In genomic region chr11:97744718-97745330, GRCm38 (mm10) we compare ENCODE assay signal across 7 mouse cellular contexts. TPM values are rescaled to one million over a fixed set of nuclear protein-coding genes. Genes with fewer than 3 reads are reported as not detected.
DNase-seq lines count a peak whose midpoint lies in the region; ATAC-seq lines count a peak whose summit lies in the region.

No protein-coding gene starts in this region.

- peak; percentile 96 for ATAC-seq in intestine, embryonic 16.5 days
- ATAC-seq in midbrain, embryonic 11.5 days (ENCODE audit: low FRiP score), result peak; percentile 97

- peak; percentile 99 for DNase-seq in adrenal gland, adult 8-10 months
- DNase-seq in embryo, embryonic 9.5 days (ENCODE audit: extremely low spot score), result peak; percentile 100
- peak; percentile 96 to 98 for DNase-seq in gastrocnemius, postnatal 4 days (ENCODE audit: low spot score in 2 of 2)
- peak; percentile 97 to 98 for DNase-seq in left cerebral cortex, postnatal 36 days (ENCODE audit: low spot score in 2 of 2)
- peak; percentile 100 for DNase-seq in midbrain, embryonic 11.5 days (ENCODE audit: low spot score, missing footprints)
- peak; percentile 99 for DNase-seq in skeletal muscle tissue, adult 2 months (ENCODE audit: low read depth, low spot score)

- H3K4me2 ChIP-seq in intestine, embryonic 16.5 days (ENCODE audit: low read depth, low read length), result peak overlapping the region; percentile 91
- H3K4me2 ChIP-seq in midbrain, embryonic 11.5 days, result peak overlapping the region; percentile 82

- intact Hi-C loops in left cerebral cortex, postnatal 36 days (cut with DNase I), result loop anchor here (5.0 kb wide), 1 partner anchor 43 kb away; the partner anchor contains the start of genes Pcgf2 and Psmb3

- no peaks in the 10 kb centered on the region for H3K27me3 ChIP-seq in intestine, embryonic 16.5 days (replicated peaks; ENCODE audit: control insufficient read depth, insufficient read depth, low read length)
- no peaks in the 10 kb centered on the region for H3K27me3 ChIP-seq in midbrain, embryonic 11.5 days (ENCODE audit: control insufficient read depth, insufficient read depth, low read length)

- H3K4me3 ChIP-seq in intestine, embryonic 16.5 days (ENCODE audit: low read length), result peak overlapping the region; percentile 84
- peak overlapping the region; percentile 62 for H3K4me3 ChIP-seq in midbrain, embryonic 11.5 days (ENCODE audit: low read depth, low read length)

- under 1% methylated on average over 37 of the region's 57 CpGs for WGBS in intestine, embryonic 16.5 days
- under 1% methylated on average over 47 of the region's 57 CpGs for WGBS in midbrain, embryonic 11.5 days

- H3K36me3 ChIP-seq in intestine, embryonic 16.5 days (ENCODE audit: control insufficient read depth, insufficient read depth, low read length), result peaks cover 9% of the 10 kb centered on the region; the same call in 1 of the 2 replicates
- peaks cover 10% of the 10 kb centered on the region; the same call in 1 of the 2 replicates for H3K36me3 ChIP-seq in midbrain, embryonic 11.5 days (ENCODE audit: control insufficient read depth, insufficient read depth, low read length)

- peak overlapping the region; percentile 95 for H3K9ac ChIP-seq in intestine, embryonic 16.5 days (ENCODE audit: low read depth, low read length)
- H3K9ac ChIP-seq in midbrain, embryonic 11.5 days (ENCODE audit: low read length), result peak overlapping the region; percentile 92

- H3K4me1 ChIP-seq in intestine, embryonic 16.5 days (ENCODE audit: control insufficient read depth, insufficient read depth, low read length), result peaks cover 17% of the 10 kb centered on the region
- H3K4me1 ChIP-seq in midbrain, embryonic 11.5 days (ENCODE audit: control insufficient read depth, insufficient read depth, low read length), result peaks cover 14% of the 10 kb centered on the region

- H3K27ac ChIP-seq in intestine, embryonic 16.5 days (ENCODE audit: low read length), result peak overlapping the region; percentile 90
- H3K27ac ChIP-seq in midbrain, embryonic 11.5 days (ENCODE audit: low read depth, low read length), result peak overlapping the region; percentile 89

- H3K9me3 ChIP-seq in intestine, embryonic 16.5 days (ENCODE audit: control insufficient read depth, low read length), result no peaks in the 10 kb centered on the region
- H3K9me3 ChIP-seq in midbrain, embryonic 11.5 days (ENCODE audit: control insufficient read depth, low read length), result no peaks in the 10 kb centered on the region

RNA-seq across cellular contexts. Expression of gene Pip4k2b, which starts 0.3 kb away (rescaled TPM):
- 10 to 100 TPM; 25.5 to 35.1 (median 32.2) TPM for total RNA-seq in adrenal gland, adult 8-10 months (2022)
- total RNA-seq in gastrocnemius, postnatal 4 days (2021), result 10 to 100 TPM; 62.7 to 64.2 TPM
- 0.71 and 0.86 TPM in 2 replicates for polyA plus RNA-seq in intestine, embryonic 16.5 days (2015; fragmentation: Nextera tagmentation; extraction: Ambion mirVana)
- 100 to 1,000 TPM; 113 to 114 TPM for total RNA-seq in left cerebral cortex, postnatal 36 days (2021)
- 2.4 TPM in 2 replicates for polyA plus RNA-seq in midbrain, embryonic 11.5 days (2014; fragmentation: Nextera tagmentation; extraction: Ambion mirVana)

RNA-seq across cellular contexts. Expression of gene Cwc25, which starts 21.5 kb away (rescaled TPM):
- 10 to 100 TPM; 22.2 to 26.6 (median 23.1) TPM for total RNA-seq in adrenal gland, adult 8-10 months (2022)
- 10 to 100 TPM; 13.4 to 13.5 TPM for total RNA-seq in gastrocnemius, postnatal 4 days (2021)
- polyA plus RNA-seq in intestine, embryonic 16.5 days (2015; fragmentation: Nextera tagmentation; extraction: Ambion mirVana), result 11.1 and 11.9 TPM in 2 replicates
- 10 to 100 TPM; 20.2 to 20.7 TPM for total RNA-seq in left cerebral cortex, postnatal 36 days (2021)
- 12.6 and 15.0 TPM in 2 replicates for polyA plus RNA-seq in midbrain, embryonic 11.5 days (2014; fragmentation: Nextera tagmentation; extraction: Ambion mirVana)

RNA-seq across cellular contexts. Expression of gene 1700001P01Rik, which starts 30.9 kb away (rescaled TPM):
- under 1 TPM in 3 of 4 experiments, not detected in 1; 0.49 to 0.67 (median 0.62) TPM for total RNA-seq in adrenal gland, adult 8-10 months (2022)
- not detected for total RNA-seq in gastrocnemius, postnatal 4 days (2021)
- polyA plus RNA-seq in intestine, embryonic 16.5 days (2015; fragmentation: Nextera tagmentation; extraction: Ambion mirVana), result not detected in 2 replicates
- 1 to 10 TPM in 1 of 2 experiments, not detected in 1; 1.1 TPM for total RNA-seq in left cerebral cortex, postnatal 36 days (2021)
- 0.47 and 0.78 TPM in 2 replicates for polyA plus RNA-seq in midbrain, embryonic 11.5 days (2014; fragmentation: Nextera tagmentation; extraction: Ambion mirVana)

RNA-seq across cellular contexts. Expression of gene Rpl23, which starts 37.4 kb away (rescaled TPM):
- 100 to 1,000 TPM; 753 to 943 (median 843) TPM for total RNA-seq in adrenal gland, adult 8-10 months (2022)
- total RNA-seq in gastrocnemius, postnatal 4 days (2021), result 100 to 1,000 TPM; 976 to 983 TPM
- polyA plus RNA-seq in intestine, embryonic 16.5 days (2015; fragmentation: Nextera tagmentation; extraction: Ambion mirVana), result 466 and 491 TPM in 2 replicates
- total RNA-seq in left cerebral cortex, postnatal 36 days (2021), result 100 to 1,000 TPM; 330 to 339 TPM
- 441 and 443 TPM in 2 replicates for polyA plus RNA-seq in midbrain, embryonic 11.5 days (2014; fragmentation: Nextera tagmentation; extraction: Ambion mirVana)

RNA-seq across cellular contexts. Expression of gene Psmb3, which starts 41.6 kb away (rescaled TPM):
- 100 to 1,000 TPM; 197 to 238 (median 210) TPM for total RNA-seq in adrenal gland, adult 8-10 months (2022)
- 100 to 1,000 TPM; 203 to 227 TPM for total RNA-seq in gastrocnemius, postnatal 4 days (2021)
- 419 and 429 TPM in 2 replicates for polyA plus RNA-seq in intestine, embryonic 16.5 days (2015; fragmentation: Nextera tagmentation; extraction: Ambion mirVana)
- total RNA-seq in left cerebral cortex, postnatal 36 days (2021), result 100 to 1,000 TPM; 116 to 125 TPM
- polyA plus RNA-seq in midbrain, embryonic 11.5 days (2014; fragmentation: Nextera tagmentation; extraction: Ambion mirVana), result 477 and 517 TPM in 2 replicates

Comparison
In these comparisons a context has a peak if more than half of its experiments do, and no peak if none do; other contexts are left out.
1. Peak in every context shown above with its lines: DNase-seq, ATAC-seq, H3K4me3 ChIP-seq and H3K27ac ChIP-seq.